Mouse (Mus musculus): Measurements from ENCODE around the gene Pold2. TPM values are rescaled to one million over a fixed set of nuclear protein-coding genes. Genes with fewer than 3 reads are reported as not detected.
"Not testable (repeated sequence)": the region's sequence is repeated elsewhere in the genome, so short reads cannot be mapped to it uniquely, and the experiment has no call there.

Gene Pold2
- total RNA-seq, 2 experiments from 2014 or later: 34.8 to 37.6 TPM

- DNase-seq: no peak
These were observed 20.4 kb upstream of the Pold2 start, which contains the start of gene Myl7 for GRCm38 (mm10) chr11:5898531-5898930. Myl7 (minus strand) TSS chr11:5898782.

DNA sequence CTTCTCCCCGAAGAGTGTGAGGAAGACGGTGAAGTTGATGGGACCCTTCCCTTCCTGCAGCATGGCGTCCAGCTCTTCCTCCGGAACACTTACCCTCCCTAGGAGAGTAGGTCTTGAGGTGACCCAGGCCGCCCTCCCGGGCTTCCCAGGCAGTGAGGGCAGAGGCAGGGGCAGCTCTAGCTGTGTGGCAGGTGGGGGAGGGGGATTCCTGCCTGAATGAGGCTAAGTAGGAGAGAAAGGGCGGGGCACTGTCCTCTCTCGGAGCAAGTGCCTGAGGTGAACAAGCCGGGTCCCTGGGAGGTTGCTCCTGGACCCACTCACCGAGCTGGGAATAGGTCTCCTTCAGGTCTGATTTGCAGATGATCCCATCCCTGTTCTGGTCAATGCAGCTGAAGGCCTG lies 19.7 kb upstream of the Pold2 start:
- DNase-seq: no peak

DNA sequence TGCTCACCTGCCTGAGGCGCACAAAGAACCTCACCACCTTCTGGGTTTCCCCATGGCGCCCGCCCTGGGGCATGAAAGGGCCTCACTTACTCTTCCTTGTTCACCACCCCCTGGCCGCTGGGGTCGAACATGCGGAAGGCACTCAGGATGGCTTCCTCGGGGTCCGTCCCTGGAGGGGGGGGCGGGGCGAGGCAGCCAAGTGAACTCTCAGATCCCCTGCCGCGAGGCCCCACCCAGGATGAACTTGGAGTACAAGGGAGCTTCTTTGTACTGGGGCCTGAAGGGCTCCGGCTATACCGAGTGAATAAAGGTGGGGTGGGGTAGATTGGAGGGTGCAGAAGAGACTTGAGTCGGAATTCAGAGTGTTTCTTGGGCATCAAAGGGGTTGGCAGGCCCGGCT lies 19.1 kb upstream of the Pold2 start:
- no peak for DNase-seq

DNA sequence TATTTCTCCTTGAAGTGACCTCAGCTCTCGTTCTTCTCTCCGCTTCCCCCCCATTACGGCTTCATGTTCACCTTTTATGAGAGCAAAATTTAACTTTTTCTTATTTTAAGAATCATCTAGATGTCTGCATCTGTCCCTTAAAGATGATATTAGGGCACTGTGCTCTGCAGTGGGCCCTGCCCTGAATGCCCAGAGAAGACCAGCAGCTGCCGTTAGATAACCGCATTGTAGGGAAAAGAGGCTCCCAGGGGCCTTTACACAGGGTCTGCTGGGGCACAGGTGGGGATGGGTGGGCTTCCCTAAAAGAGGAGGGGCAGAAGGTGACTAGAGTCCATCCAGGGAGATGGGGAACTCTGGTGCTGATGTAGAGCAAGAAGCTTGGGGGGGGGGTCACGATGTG lies 15.7 kb upstream of the Pold2 start:
- no peak for DNase-seq

GRCm38 (mm10) chr11:5892810-5893368 lies 14.8 kb upstream of the Pold2 start:
- no peak for DNase-seq

- peak; percentile 64 for DNase-seq
These were observed 14.1 kb upstream of the Pold2 start for GRCm38 (mm10) chr11:5892151-5892591.

GRCm38 (mm10) chr11:5888563-5888962 lies 10.5 kb upstream of the Pold2 start:
- not testable (repeated sequence) for DNase-seq

GRCm38 (mm10) chr11:5887250-5887649 lies 9.2 kb upstream of the Pold2 start:
- no peak for DNase-seq

- no peak for DNase-seq
These were observed 8.1 kb upstream of the Pold2 start for GRCm38 (mm10) chr11:5886187-5886586.

DNA sequence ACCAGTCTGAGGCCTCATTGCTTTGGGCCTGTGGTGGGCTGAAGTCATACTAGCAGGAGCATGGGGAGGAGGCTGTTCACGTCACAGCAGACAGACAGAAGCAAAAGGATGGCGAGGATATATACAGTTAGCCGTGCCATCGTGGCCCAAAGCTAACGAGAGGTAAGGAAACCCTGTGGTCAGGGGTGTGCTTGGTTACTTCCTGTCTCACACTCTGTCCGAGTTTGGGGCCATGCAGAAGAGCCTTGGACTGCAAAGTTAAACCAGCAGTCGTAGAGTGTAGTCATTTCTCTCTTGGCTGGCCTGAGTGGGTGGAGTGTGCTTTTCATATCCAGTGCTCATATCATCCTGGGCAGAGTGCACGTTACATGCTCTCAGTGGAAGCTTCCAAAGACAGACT lies 4.4 kb upstream of the Pold2 start:
- DNase-seq: no peak

DNA sequence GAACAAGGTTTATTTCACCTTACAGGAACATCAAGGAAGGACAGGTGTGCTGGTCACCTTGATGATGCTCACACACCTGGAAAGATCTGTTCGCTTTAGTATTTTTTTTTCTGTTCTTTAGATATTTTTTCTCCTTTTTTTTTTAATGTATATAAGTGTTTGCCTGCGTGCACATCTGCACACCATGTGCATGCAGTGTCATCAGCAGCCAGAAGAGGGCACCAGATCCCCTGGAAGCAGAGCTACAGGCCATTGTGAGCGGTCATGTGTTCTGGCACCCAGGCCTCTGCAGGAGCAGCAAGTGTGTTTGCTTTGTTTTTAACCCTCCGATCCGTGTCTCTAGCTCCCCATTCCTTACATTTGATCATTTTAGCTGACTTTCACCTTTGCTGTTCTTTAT lies 1.8 kb upstream of the Pold2 start:
- no peak for DNase-seq

DNA sequence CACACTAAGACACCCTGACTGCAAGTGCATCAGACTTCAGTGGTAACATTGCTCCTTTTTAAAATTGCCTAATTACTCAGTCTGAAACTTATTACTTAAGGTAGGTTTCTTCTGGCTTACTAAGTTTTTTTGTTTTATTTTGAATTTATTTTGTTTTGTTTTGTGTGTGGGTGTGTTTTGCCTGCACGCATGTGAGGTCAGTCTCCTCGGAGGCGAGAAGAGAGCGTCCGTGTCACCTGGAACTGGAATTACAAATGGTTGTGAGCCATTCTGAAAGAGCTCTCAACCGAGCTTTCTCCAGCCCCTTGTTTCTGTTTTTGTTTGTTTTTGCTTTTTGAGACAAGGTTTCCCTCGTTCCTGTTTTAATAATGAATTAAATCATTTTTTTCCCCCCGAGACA lies 569 bp upstream of the Pold2 start:
- no peak for DNase-seq

GRCm38 (mm10) chr11:5877421-5877820 lies 671 bp downstream of the Pold2 start:
- DNase-seq: no peak

GRCm38 (mm10) chr11:5873192-5873591 lies 4.9 kb downstream of the Pold2 start:
- no peak for DNase-seq

GRCm38 (mm10) chr11:5872707-5873106 lies 5.4 kb downstream of the Pold2 start:
- DNase-seq: no peak

DNA sequence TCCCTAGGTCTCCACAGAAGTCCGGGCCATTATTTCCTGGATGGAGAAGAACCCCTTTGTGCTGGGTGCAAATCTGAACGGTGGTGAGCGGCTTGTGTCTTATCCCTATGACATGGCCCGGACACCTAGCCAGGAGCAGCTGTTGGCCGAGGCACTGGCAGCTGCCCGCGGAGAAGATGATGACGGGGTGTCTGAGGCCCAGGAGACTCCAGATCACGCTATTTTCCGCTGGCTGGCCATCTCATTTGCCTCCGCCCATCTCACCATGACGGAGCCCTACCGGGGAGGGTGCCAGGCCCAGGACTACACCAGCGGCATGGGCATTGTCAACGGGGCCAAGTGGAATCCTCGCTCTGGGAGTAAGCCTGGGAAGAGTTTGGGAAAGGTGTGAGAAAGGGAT lies 8.0 kb downstream of the Pold2 start:
- DNase-seq: peak; percentile 74

DNA sequence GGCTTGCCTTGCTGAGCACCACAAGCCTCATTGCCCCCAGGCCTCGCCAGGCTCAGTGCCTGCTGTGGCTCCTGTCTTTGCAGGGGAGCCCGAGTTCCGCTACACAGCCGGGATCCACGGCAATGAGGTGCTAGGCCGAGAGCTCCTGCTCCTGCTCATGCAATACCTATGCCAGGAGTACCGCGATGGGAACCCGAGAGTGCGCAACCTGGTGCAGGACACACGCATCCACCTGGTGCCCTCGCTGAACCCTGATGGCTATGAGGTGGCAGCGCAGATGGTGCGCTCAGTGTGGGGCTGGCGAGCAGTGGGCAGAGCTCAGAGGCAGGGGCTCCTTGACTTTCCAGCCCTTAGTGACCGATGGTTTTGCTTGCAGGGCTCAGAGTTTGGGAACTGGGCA lies 8.8 kb downstream of the Pold2 start:
- no peak for DNase-seq

GRCm38 (mm10) chr11:5868324-5868723 lies 9.8 kb downstream of the Pold2 start:
- no peak for DNase-seq

- DNase-seq: no peak
These were observed 10.9 kb downstream of the Pold2 start for GRCm38 (mm10) chr11:5867196-5867595.

DNA sequence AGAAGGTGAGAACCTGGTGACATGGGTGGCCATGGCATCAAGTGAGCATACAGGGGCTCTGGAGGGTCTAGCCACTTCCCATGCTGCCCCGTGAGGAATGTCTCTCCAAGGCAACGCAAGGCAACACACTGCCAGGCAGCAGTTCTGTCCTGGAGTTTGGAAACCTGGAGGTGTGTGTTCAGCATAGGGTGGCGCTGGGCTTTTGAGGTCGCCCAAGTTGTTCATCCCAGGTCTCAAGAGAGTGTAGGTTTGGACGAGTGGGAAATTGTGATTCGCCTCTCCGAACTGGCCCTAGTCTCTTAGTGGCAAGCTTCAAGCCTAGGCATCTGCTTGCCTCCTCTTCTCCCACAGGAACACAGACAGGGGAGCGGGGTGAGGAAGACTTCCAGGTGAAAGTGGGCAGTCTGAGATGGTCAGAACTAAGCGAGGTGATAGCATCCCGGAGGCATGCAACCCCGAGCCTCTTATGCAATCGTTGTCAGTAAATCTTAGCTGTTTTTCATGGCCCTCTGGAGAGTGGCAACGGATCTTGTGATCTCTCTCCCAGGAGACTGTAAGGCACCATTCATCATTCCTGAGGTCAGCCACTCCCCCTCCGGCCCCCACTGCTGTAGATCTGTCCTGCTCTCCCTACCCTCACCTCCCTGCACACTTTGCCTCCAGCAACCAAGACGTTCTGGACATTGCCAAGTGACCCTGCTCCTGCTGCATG lies 15.5 kb downstream of the Pold2 start:
- DNase-seq: peak; percentile 51

DNA sequence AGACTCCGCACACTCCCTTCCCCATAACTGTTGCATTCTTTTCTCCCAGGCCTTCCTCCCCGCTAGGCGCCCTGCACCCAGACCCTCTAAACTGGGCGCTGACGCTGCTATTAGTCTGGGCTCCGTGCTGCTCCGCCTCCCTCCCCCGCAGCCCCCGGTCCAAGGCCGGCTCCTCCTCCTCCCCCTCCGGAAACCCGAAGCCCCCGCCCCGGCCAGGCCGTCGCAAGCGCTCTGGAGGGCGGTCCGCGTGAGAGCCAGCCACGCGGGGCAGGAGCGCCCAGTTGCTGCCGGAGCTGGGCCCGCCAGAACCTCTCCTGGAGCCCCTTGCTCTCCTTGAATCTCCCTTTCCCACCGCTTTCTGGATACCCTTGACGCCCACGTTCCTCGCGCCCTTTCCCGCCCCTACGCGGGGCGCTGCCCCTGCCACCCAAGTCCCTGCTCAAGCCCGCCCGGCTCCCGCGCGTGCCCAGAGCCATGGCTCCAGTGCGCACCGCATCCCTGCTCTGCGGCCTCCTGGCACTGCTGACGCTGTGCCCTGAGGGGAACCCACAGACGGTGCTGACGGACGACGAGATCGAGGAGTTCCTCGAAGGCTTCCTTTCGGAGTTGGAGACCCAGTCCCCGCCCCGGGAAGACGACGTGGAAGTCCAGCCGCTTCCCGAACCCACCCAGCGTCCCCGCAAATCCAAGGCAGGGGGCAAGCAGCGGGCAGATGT lies 16.3 kb downstream of the Pold2 start, which contains the start of gene Aebp1:
Gene Aebp1, plus strand, starts transcription at position 270 of the 716 bp plus-strand sequence.
- DNase-seq: peak; percentile 78

DNA sequence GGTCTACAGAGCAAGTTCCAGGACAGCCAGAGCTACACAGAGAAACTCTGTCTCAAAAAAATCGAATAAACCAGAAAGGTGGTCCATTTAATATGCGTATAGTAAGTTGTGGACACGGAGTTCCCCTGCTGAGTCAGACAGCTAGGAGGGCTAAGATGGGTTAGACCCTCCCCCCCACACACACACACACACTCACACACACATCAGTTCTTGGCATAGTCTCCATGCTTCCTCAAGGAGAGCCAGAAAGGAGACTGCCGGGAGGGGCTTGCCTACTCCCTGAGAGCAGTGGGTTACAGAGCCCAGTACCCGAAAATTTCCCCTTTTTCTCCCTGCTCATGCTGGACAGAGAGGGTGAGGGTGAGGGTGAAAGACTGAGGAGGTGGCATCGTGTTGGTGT lies 17.5 kb downstream of the Pold2 start:
- no peak for DNase-seq

DNA sequence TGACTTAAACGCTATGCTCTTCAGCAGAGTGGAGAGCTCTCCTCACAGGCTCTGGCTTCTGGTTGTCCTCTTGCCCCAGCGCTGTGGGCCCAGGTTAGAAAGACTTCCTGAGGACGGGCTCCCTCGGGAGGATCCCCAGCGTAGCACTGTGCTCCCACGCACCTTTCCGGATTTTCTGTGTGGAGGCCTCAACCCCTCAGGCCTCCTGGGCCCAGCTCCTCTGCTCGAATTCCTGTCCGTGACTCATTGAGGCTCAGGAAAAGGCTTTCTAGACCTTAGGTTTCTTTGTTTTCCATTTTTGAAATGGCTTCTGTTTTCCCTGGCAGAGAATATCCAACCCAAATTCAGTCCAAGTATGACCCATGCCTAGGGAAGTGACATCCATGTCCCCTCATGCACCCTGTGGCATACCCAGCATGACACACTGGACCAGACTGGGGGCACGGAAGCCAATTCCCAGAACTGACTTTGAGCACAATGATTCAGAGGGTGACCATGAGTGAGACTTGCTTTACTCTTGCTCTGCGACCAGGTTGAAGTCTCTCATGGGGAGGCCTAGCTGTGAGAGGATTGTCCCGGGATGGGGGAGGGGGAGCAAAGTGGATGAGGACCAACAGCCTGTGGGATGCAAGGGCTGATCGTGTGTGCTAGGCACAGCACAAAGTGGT lies 18.1 kb downstream of the Pold2 start:
- DNase-seq: no peak

Data from gastrocnemius, postnatal 25 days (tissue).